Mouse (Mus musculus) intestine, embryonic 14.5 days (tissue): Measurements from ENCODE around the gene Olfr1124. TPM values are rescaled to one million over a fixed set of nuclear protein-coding genes. Genes with fewer than 3 reads are reported as not detected.
"Not testable (repeated sequence)": the region's sequence is repeated elsewhere in the genome, so short reads cannot be mapped to it uniquely, and the experiment has no call there.

ENCODE experiments used
- ATAC-seq: fragments of 200-750 bp; cut with Nextera tagmentation; replicated peaks from 2 replicates; pipeline ENCODE4 v1.8.0; 2017; ENCODE audit warnings: low read depth, moderate number of reproducible peaks, moderate TSS enrichment, moderate library complexity; ENCODE audit not compliant: low FRiP score, low TSS enrichment
- DNase-seq: peaks from one replicate; pipeline ENCODE4 v3.0.0-alpha.2; 2018; ENCODE audit warnings: low spot score
- H3K27ac ChIP-seq: fragments of 300-500 bp; sonication (generic); 2 replicates; pipeline ENCODE4 v1.5.1; 2014; ENCODE audit warnings: low read depth, mild to moderate bottlenecking, control low read depth
- H3K27me3 ChIP-seq: fragments of 300-500 bp; sonication (generic); replicated peaks from 2 replicates; pipeline ENCODE4 v1.6.1; 2014; ENCODE audit warnings: low read length, control low read depth; ENCODE audit not compliant: control insufficient read depth, insufficient read depth
- H3K36me3 ChIP-seq: fragments of 300-500 bp; sonication (generic); 2 replicates; pipeline ENCODE4 v1.6.1; 2014; ENCODE audit warnings: low read length, control low read depth; ENCODE audit not compliant: control insufficient read depth, insufficient read depth
- H3K4me1 ChIP-seq: fragments of 300-500 bp; sonication (generic); replicated peaks from 2 replicates; pipeline ENCODE4 v1.6.1; 2014; ENCODE audit warnings: low read length, control low read depth, mixed read lengths; ENCODE audit not compliant: control insufficient read depth, insufficient read depth
- H3K4me2 ChIP-seq: fragments of 300-500 bp; sonication (generic); 2 replicates; pipeline ENCODE4 v1.6.1; 2014; ENCODE audit warnings: low read length
- H3K4me3 ChIP-seq: fragments of 300-500 bp; sonication (generic); 2 replicates; pipeline ENCODE4 v1.5.1; 2014; ENCODE audit warnings: low read depth, low read length, control low read depth, mixed read lengths
- H3K9ac ChIP-seq: fragments of 300-500 bp; sonication (generic); 2 replicates; pipeline ENCODE4 v1.6.1; 2014; ENCODE audit warnings: mild to moderate bottlenecking, low read length
- H3K9me3 ChIP-seq: fragments of 300-500 bp; sonication (generic); 2 replicates; pipeline ENCODE4 v1.6.1; 2016; ENCODE audit warnings: low read length, control low read depth; ENCODE audit not compliant: control insufficient read depth
- WGBS: fragments of 180-500 bp; shearing (Covaris S2); extraction: QIAGEN DNeasy Blood & Tissue Kit; methylation state at CpG from one replicate; pipeline ENCODE4 v1.1.7; 2014; 5-methylcytosine and 5-hydroxymethylcytosine counted together
- polyA plus RNA-seq: library from polyadenylated mRNA; unstranded; fragments of >200 nt; fragmentation: Nextera tagmentation; extraction: Ambion mirVana; gene quantifications from 2 replicates; pipeline ENCODE4 v1.2.1, GENCODE M21; 2014

Olfr1124 gene
- polyA plus RNA-seq, result 0.07 TPM in 1 of 2 replicates, not detected in the other

DNA sequence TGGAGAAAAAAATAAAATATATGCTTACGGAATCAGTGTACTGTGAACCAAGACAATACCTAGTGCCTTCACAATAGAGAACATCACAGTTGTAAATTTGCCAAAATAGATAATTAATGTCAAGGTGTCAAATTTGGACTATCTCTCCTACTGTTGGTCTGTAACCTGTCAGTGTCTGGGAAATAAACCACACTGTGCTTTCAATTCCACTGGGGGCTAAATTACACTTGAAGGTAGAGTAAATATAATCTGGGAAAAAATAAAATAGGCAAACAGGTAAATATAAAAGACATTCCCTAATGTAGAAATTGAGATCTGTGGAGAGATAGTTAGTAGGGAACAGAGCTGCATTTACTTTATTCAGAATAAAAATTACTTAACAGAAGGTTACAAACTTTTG, at the start of gene Olfr1124:
Gene Olfr1124 (plus strand): TSS at position 301 of the 400 bp plus-strand sequence.
- Histone ChIP-seq H3K4me1 (no peaks in the 10 kb centered on the region), H3K27me3 (no peaks in the 10 kb centered on the region), H3K9me3 (no peaks in the 10 kb centered on the region), H3K9ac (no peak within 1 kb of the TSS), H3K4me2 (no peak within 1 kb of the TSS), H3K27ac (no peak within 1 kb of the TSS), H3K36me3 (no peaks in the 10 kb centered on the region), H3K4me3 (no peak within 1 kb of the TSS)
- DNase-seq (no peak), ATAC-seq (no peak)
- WGBS, result 94% methylated on average over 1 of the region's 1 CpGs

DNA sequence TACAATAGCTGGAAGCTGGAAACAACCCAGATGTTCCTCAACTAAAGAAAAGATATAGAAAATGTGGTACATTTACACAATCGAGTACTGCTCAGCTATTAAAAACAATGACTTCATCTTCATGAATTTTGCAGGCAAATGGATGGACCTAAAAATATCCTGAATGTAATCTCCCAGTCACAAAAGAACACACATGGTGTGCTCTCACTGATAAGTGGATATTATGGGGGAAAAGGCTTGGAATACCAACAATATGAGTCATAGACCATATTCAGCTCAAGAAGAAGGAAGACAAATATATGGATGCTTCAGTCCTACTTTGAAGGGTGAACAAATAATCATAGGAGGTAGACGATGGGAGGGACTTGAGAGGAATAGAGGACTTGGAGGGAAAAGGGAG, 46.1 kb upstream of the Olfr1124 start:
- H3K4me2 ChIP-seq, result no peak overlapping the region
- no peaks in the 10 kb centered on the region for H3K9me3 ChIP-seq
- no peak for DNase-seq
- H3K4me3 ChIP-seq, result no peak overlapping the region
- no peaks in the 10 kb centered on the region for H3K27me3 ChIP-seq
- WGBS, result 78% methylated on average over 2 of the region's 2 CpGs
- no peaks in the 10 kb centered on the region for H3K4me1 ChIP-seq
- no peak for ATAC-seq
- no peak overlapping the region for H3K9ac ChIP-seq
- no peaks in the 10 kb centered on the region for H3K36me3 ChIP-seq
- no peak overlapping the region for H3K27ac ChIP-seq

DNA sequence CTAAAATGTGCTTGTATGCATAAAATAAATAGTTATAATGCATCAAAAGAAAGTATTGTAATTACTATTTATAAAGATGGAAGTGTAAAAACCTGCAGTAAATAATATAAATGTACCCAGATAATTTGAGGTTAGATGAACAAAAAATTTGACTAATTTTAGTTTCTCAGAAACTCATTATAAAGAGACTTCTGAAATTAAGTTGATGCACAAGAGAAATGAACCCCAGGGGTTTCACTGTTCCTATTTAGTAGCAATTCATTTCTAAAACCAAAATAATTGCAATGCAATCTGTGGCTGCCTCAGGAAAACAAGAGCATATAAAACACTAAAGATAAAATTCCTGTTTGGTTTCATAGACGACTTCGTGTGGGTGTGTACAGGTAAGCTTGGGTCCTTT, 44.5 kb upstream of the Olfr1124 start, which contains the start of gene Olfr1122:
Gene Olfr1122 (plus strand): TSS at position 301 of the 400 bp plus-strand sequence.
- H3K4me3 ChIP-seq, result no peak within 1 kb of the TSS
- no peak within 1 kb of the TSS for H3K9ac ChIP-seq
- H3K36me3 ChIP-seq, result no peaks in the 10 kb centered on the region
- WGBS, result 81% methylated on average over 2 of the region's 2 CpGs
- H3K9me3 ChIP-seq, result no peaks in the 10 kb centered on the region
- no peaks in the 10 kb centered on the region for H3K4me1 ChIP-seq
- DNase-seq (no peak), ATAC-seq (no peak)
- no peak within 1 kb of the TSS for H3K4me2 ChIP-seq
- H3K27me3 ChIP-seq, result no peaks in the 10 kb centered on the region
- no peak within 1 kb of the TSS for H3K27ac ChIP-seq

DNA sequence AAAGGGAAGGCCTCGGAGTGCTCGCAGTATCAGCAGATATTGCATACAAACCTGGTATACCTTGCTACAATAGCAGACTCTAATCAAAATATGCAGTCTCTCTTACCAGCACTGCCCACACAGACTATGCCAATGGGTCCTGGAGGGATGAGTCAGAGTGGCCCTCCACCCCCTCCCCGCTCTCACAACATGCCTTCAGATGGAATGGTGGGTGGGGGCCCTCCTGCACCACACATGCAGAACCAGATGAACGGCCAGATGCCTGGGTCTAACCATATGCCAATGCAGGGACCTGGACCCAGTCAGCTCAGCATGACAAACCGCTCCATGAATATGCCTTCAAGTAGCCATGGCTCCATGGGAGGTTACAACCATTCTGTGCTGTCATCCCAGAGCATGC, 36.5 kb upstream of the Olfr1124 start:
- not testable (repeated sequence) for H3K9me3 ChIP-seq, H3K4me1 ChIP-seq, H3K27me3 ChIP-seq, H3K27ac ChIP-seq, H3K9ac ChIP-seq, DNase-seq, ATAC-seq, H3K4me3 ChIP-seq, H3K4me2 ChIP-seq, H3K36me3 ChIP-seq
- 89% methylated on average over 5 of the region's 5 CpGs for WGBS

DNA sequence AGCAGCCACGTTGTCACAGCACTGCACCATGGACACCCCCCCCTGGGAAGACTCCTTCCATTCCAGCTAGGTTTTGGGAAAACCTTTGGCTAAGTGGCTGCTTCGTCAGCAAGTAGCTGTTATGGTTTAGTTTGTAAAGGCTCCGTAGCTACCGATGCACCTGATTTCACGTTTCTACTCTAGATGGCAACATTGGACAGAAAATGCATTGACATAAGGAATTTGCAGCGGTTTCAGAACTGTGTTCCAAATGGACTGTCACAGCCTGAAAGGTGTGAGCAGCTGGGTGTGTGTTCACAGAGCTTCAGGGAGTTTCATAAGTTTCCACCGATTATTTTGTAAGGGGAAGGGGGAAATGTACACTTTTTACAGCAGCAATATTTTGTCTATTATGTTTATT, 35.4 kb upstream of the Olfr1124 start:
- DNase-seq, H3K4me1 ChIP-seq, ATAC-seq, H3K27ac ChIP-seq, H3K27me3 ChIP-seq, H3K9me3 ChIP-seq, H3K9ac ChIP-seq, H3K36me3 ChIP-seq, H3K4me2 ChIP-seq, H3K4me3 ChIP-seq: not testable (repeated sequence)
- WGBS, result 85% methylated on average over 7 of the region's 7 CpGs

DNA sequence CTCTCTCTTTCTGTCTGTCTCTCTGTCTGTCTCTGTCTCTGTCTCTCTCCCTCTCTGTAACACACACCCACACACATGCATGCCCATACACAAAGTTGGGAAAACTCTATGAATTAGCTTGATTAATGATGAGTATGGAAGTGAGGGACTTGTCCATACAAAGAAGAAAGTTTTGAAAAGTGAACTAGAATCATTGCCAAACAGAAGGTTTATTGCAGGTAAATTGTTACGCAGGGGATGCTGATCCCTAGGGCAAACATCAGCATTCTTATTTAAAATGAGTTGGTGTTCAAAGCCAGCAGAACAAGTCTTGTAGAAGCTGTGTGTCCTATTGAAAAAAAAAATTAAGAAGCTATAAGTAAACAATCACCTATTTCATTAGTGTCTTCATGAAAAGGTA, 13.7 kb upstream of the Olfr1124 start, which contains the start of gene Olfr1123:
Gene Olfr1123 (plus strand): TSS at position 301 of the 400 bp plus-strand sequence.
- H3K36me3 ChIP-seq, result no peaks in the 10 kb centered on the region
- WGBS, result 73% methylated on average over 1 of the region's 1 CpGs
- ATAC-seq (no peak), DNase-seq (no peak)
- H3K4me3 ChIP-seq, result no peak within 1 kb of the TSS
- no peaks in the 10 kb centered on the region for H3K27me3 ChIP-seq
- H3K9ac ChIP-seq, result no peak within 1 kb of the TSS
- H3K9me3 ChIP-seq, result no peaks in the 10 kb centered on the region
- no peak within 1 kb of the TSS for H3K27ac ChIP-seq
- H3K4me2 ChIP-seq, result no peak within 1 kb of the TSS
- no peaks in the 10 kb centered on the region for H3K4me1 ChIP-seq

DNA sequence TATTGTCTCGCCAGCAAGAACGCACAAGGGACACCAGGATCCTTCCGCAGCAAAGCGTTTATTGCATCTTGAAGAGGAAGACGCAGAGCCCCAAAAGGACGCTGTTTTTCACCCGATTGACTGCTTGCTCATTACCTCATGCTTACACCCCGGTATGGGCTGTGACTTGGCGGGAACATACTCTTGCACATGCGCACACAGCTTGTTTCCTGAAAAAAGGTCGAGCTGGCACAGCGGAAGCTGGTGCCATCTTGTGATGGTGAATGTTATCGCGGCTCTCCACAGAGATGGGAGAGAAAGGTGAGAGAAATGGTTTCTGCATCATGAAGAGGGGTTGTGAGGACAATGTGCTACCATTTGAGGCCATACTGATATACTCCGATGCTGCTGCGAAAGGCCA, 7.7 kb downstream of the Olfr1124 start:
- 87% methylated on average over 16 of the region's 16 CpGs for WGBS
- H3K4me2 ChIP-seq, result no peak overlapping the region
- ATAC-seq, result no peak
- no peak for DNase-seq
- H3K9me3 ChIP-seq, result no peaks in the 10 kb centered on the region
- no peaks in the 10 kb centered on the region for H3K27me3 ChIP-seq
- H3K36me3 ChIP-seq, result no peaks in the 10 kb centered on the region
- H3K9ac ChIP-seq, result no peak overlapping the region
- H3K4me3 ChIP-seq, result no peak overlapping the region
- no peak overlapping the region for H3K27ac ChIP-seq
- no peaks in the 10 kb centered on the region for H3K4me1 ChIP-seq

DNA sequence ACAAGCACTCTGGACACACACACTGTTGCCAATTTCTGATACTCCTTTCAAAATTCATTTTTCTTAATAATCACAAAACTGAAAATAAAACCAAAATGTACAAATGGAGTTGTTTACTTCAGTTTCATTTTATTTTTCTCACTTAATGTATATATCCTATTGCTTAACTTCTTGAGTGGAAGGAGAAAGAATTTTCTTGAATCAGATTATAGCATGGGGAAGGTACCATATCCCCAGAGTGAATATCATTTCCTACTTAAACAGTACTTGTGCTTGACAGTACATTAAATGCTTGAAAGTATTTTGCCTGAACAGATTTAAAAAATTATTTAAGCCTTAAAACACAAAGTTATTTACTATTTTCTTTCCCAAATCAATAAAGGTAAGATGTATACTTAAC, 23.6 kb downstream of the Olfr1124 start, which contains the start of gene Olfr1126:
Gene Olfr1126 (plus strand): TSS at position 301 of the 400 bp plus-strand sequence.
- no peaks in the 10 kb centered on the region for H3K9me3 ChIP-seq
- no peak for DNase-seq
- no peak within 1 kb of the TSS for H3K27ac ChIP-seq
- no peak for ATAC-seq
- no peaks in the 10 kb centered on the region for H3K27me3 ChIP-seq
- no peaks in the 10 kb centered on the region for H3K36me3 ChIP-seq
- H3K4me1 ChIP-seq, result no peaks in the 10 kb centered on the region
- H3K9ac ChIP-seq, result no peak within 1 kb of the TSS
- H3K4me3 ChIP-seq, result no peak within 1 kb of the TSS
- no peak within 1 kb of the TSS for H3K4me2 ChIP-seq

DNA sequence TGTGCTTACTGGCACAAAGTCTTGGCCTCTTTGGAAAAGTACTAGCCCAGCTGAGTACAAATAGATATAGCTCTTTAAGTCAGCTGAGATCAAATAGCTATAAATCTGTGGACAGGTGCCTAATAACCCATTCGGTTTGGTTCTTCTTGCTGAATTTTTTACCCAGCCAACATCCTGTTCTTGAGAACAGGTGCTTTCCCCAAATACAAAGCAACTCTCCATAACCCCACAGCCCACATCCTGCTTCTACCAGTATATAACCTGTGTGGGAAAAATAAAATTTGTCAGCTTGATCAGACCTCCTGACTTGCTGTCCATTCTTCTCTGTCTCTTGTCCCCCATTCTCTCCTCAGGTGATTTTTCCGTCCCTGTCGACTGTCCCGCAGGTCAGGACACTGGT, 31.7 kb downstream of the Olfr1124 start:
- DNase-seq (no peak), ATAC-seq (no peak)
- Histone ChIP-seq H3K36me3 (no peaks in the 10 kb centered on the region), H3K9me3 (no peaks in the 10 kb centered on the region), H3K4me3 (no peak overlapping the region), H3K4me2 (no peak overlapping the region), H3K27ac (no peak overlapping the region), H3K27me3 (no peaks in the 10 kb centered on the region), H3K9ac (no peak overlapping the region), H3K4me1 (no peaks in the 10 kb centered on the region)
- WGBS, result 96% methylated on average over 4 of the region's 4 CpGs
